Mouse (Mus musculus) frontal cortex, postnatal 14 days (tissue): ENCODE results near the gene Rai2.
"Not testable (repeated sequence)": the region's sequence is repeated elsewhere in the genome, so short reads cannot be mapped to it uniquely, and the experiment has no call there.

Experiments
- DNase-seq, 2 experiments: peaks; one replicate each; pipeline ENCODE4 v3.0.0; 2022; ENCODE audit warnings: low spot score in 2 of 2

Gene Rai2

DNA sequence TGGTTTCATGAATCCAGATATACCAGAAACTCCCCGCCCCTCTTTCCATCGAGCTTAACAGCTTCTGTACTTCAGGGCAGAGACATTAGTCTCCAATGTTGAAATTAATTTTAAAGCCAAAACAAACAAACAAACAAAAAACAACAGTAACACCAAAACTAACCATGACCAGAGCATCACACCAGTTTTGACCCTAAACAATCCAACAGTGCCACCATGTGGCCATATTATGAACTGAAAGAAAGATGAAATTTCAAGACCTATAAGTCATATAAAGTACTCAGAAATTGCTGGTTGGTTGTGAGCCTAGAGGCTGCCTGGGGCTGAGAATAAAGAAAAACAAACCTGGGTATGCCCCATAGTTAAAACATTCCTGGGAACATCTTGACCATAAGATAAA, 109.3 kb downstream of the Rai2 start:
- DNase-seq: not testable (repeated sequence)
